Mouse (Mus musculus): ENCODE data around the gene 2410131K14Rik. TPM values are rescaled to one million over a fixed set of nuclear protein-coding genes. Genes with fewer than 3 reads are reported as not detected.

Gene 2410131K14Rik
- 2.4 and 3.8 TPM in 2 replicates for polyA plus RNA-seq (2012; rRNA removed)

GRCm38 (mm10) chr5:118244606-118245443, at the start of gene 2410131K14Rik, which contains the start of gene Rnft2:
Gene 2410131K14Rik (plus strand): TSS chr5:118245227.
Gene Rnft2 (minus strand): TSS chr5:118245116.
- no peaks in the 10 kb centered on the region for H3K27me3 ChIP-seq (ENCODE audit: control insufficient read depth, insufficient read depth, low read length)
- TF ChIP-seq CTCF (IDR thresholded peaks at IDR 0.05; ENCODE audit: extremely low read depth, insufficient read length, insufficient replicate concordance, low read depth, low read length) (no peak), POLR2A (IDR thresholded peaks at IDR 0.05; ENCODE audit: low read depth, low read length) (no peak; the same call in 1 of the 2 replicates)
- WGBS: under 1% methylated on average over 68 of the region's 68 CpGs

DNA sequence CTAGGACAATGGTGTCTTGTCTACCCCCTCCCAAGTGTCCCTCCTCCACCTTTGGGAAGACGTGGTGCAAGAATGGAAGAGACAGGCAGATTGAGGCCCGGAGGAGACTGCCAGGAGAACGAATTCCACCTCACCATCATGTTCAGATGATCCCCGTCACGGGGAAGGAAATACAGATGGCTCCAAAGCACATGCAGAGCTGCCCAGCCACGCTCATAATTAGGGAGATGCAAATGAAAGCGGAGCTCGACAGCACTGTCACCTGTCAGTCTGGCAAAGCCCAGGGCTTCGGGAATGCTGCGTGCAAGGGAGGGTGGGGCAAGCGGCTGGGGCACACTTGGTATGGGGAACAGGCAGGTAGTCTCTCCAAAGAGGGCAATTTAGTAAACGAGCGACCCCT, 47.6 kb upstream of the 2410131K14Rik start:
- 71% methylated on average over 13 of the region's 13 CpGs for WGBS
- no peak overlapping the region for H3K4me3 ChIP-seq (ENCODE audit: low read depth, low read length)

More at GRCm38 (mm10) chr5:118244606-118245443, at the start of gene 2410131K14Rik, which contains the start of gene Rnft2:
- Histone ChIP-seq H3K4me3 (ENCODE audit: low read depth, low read length) (peak within 1 kb of the TSS; percentile 84), H3K4me1 (ENCODE audit: control insufficient read depth, insufficient read depth, insufficient read length, low read length) (peaks cover 2% of the 10 kb centered on the region), H3K36me3 (ENCODE audit: control insufficient read depth, insufficient read depth, low read length) (no peaks in the 10 kb centered on the region), H3K27ac (ENCODE audit: insufficient read depth, low read depth, low read length) (peak within 1 kb of the TSS; percentile 29; the same call in 1 of the 2 replicates)

GRCm38 (mm10) chr5:118199670-118200069, 45.4 kb upstream of the 2410131K14Rik start:
- TF ChIP-seq POLR2A (IDR thresholded peaks at IDR 0.05; ENCODE audit: low read depth, low read length) (no peak), CTCF (IDR thresholded peaks at IDR 0.05; ENCODE audit: extremely low read depth, insufficient read length, insufficient replicate concordance, low read depth, low read length) (no peak)
- Histone ChIP-seq H3K27me3 (ENCODE audit: control insufficient read depth, insufficient read depth, low read length) (no peaks in the 10 kb centered on the region), H3K4me1 (ENCODE audit: control insufficient read depth, insufficient read depth, insufficient read length, low read length) (no peaks in the 10 kb centered on the region), H3K4me3 (ENCODE audit: low read depth, low read length) (no peak overlapping the region), H3K36me3 (ENCODE audit: control insufficient read depth, insufficient read depth, low read length) (no peaks in the 10 kb centered on the region), H3K27ac (ENCODE audit: insufficient read depth, low read depth, low read length) (no peak overlapping the region)
- WGBS: 78% methylated on average over 5 of the region's 5 CpGs

More for the DNA sequence above, 47.6 kb upstream of the 2410131K14Rik start:
- Histone ChIP-seq H3K27ac (ENCODE audit: insufficient read depth, low read depth, low read length) (no peak overlapping the region), H3K27me3 (ENCODE audit: control insufficient read depth, insufficient read depth, low read length) (no peaks in the 10 kb centered on the region), H3K4me1 (ENCODE audit: control insufficient read depth, insufficient read depth, insufficient read length, low read length) (no peaks in the 10 kb centered on the region), H3K36me3 (ENCODE audit: control insufficient read depth, insufficient read depth, low read length) (no peaks in the 10 kb centered on the region)
- TF ChIP-seq CTCF (IDR thresholded peaks at IDR 0.05; ENCODE audit: extremely low read depth, insufficient read length, insufficient replicate concordance, low read depth, low read length) (no peak), POLR2A (IDR thresholded peaks at IDR 0.05; ENCODE audit: low read depth, low read length) (no peak)

- no peak overlapping the region for H3K4me3 ChIP-seq (ENCODE audit: low read depth, low read length)
- TF ChIP-seq CTCF (IDR thresholded peaks at IDR 0.05; ENCODE audit: extremely low read depth, insufficient read length, insufficient replicate concordance, low read depth, low read length) (no peak), POLR2A (IDR thresholded peaks at IDR 0.05; ENCODE audit: low read depth, low read length) (no peak)
- no peaks in the 10 kb centered on the region for H3K27me3 ChIP-seq (ENCODE audit: control insufficient read depth, insufficient read depth, low read length)
- no peaks in the 10 kb centered on the region for H3K4me1 ChIP-seq (ENCODE audit: control insufficient read depth, insufficient read depth, insufficient read length, low read length)
- WGBS: 71% methylated on average over 16 of the region's 16 CpGs
- no peak overlapping the region for H3K27ac ChIP-seq (ENCODE audit: insufficient read depth, low read depth, low read length)
- no peaks in the 10 kb centered on the region for H3K36me3 ChIP-seq (ENCODE audit: control insufficient read depth, insufficient read depth, low read length)
Measured at GRCm38 (mm10) chr5:118204675-118205440, 40.2 kb upstream of the 2410131K14Rik start.

- no peak overlapping the region for H3K27ac ChIP-seq (ENCODE audit: insufficient read depth, low read depth, low read length)
- no peak for TF ChIP-seq CTCF (IDR thresholded peaks at IDR 0.05; ENCODE audit: extremely low read depth, insufficient read length, insufficient replicate concordance, low read depth, low read length)
- TF ChIP-seq POLR2A (IDR thresholded peaks at IDR 0.05; ENCODE audit: low read depth, low read length): no peak
- H3K4me3 ChIP-seq (ENCODE audit: low read depth, low read length): no peak overlapping the region
- WGBS: 86% methylated on average over 8 of the region's 8 CpGs
- no peaks in the 10 kb centered on the region for H3K27me3 ChIP-seq (ENCODE audit: control insufficient read depth, insufficient read depth, low read length)
- H3K4me1 ChIP-seq (ENCODE audit: control insufficient read depth, insufficient read depth, insufficient read length, low read length): no peaks in the 10 kb centered on the region
- no peaks in the 10 kb centered on the region for H3K36me3 ChIP-seq (ENCODE audit: control insufficient read depth, insufficient read depth, low read length)
Measured at GRCm38 (mm10) chr5:118205852-118206251, 39.2 kb upstream of the 2410131K14Rik start.

- Histone ChIP-seq H3K36me3 (ENCODE audit: control insufficient read depth, insufficient read depth, low read length) (no peaks in the 10 kb centered on the region), H3K4me1 (ENCODE audit: control insufficient read depth, insufficient read depth, insufficient read length, low read length) (peaks cover 6% of the 10 kb centered on the region), H3K27me3 (ENCODE audit: control insufficient read depth, insufficient read depth, low read length) (0 out of 2 replicates have a peak, but pooled peaks cover 4% of the 10 kb centered on the region), H3K27ac (ENCODE audit: insufficient read depth, low read depth, low read length) (no peak overlapping the region), H3K4me3 (ENCODE audit: low read depth, low read length) (0 out of 2 replicates have a peak overlapping the region, but pooled peaks have one; percentile 35)
- 22% methylated on average over 5 of the region's 5 CpGs for WGBS
- TF ChIP-seq CTCF (IDR thresholded peaks at IDR 0.05; ENCODE audit: extremely low read depth, insufficient read length, insufficient replicate concordance, low read depth, low read length): no peak
- no peak for TF ChIP-seq POLR2A (IDR thresholded peaks at IDR 0.05; ENCODE audit: low read depth, low read length)
Measured at GRCm38 (mm10) chr5:118214012-118214411, 31.0 kb upstream of the 2410131K14Rik start.

All from small intestine, adult 2 months (tissue).